Mouse (Mus musculus) cerebellum, adult 9-10 months (tissue): ENCODE results near the gene Tfeb.

ENCODE experiments used
- DNase-seq: peaks from one replicate; pipeline ENCODE4 v3.0.0; 2022

Tfeb gene

DNA sequence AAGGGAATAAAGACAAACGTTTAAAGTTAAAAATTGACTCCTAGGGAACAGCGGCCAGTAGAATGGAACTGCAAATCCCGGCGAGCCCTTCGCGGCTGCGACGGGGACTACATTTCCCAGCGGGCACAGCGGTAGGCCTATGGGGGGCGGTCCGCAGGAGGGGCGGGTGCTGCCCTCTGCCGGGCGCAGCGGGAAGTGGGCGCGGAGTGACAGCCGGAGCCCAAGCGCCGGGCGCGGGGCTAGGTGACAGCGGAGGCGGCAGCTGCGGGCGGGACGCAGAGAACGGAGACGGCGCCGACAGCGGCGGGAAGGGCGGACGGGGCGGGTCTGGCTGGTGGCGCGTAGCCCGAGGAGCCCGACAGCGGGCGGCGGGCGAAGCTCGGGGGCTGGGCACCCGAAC is at the start of gene Tfeb:
Gene Tfeb (plus strand): TSS at position 175 of the 400 bp plus-strand sequence.
- DNase-seq, result peak; percentile 96

GRCm38 (mm10) chr17:47687409-47688343 is 49.2 kb upstream of the Tfeb start:
- DNase-seq, result peak; percentile 93

- no peak for DNase-seq
Observed at GRCm38 (mm10) chr17:47688344-47688607, 48.6 kb upstream of the Tfeb start, which contains the start of gene Tomm6. Gene Tomm6, minus strand, starts transcription at chr17:47688386.

GRCm38 (mm10) chr17:47688608-47689575 is 47.9 kb upstream of the Tfeb start, which contains the start of gene Frs3:
Gene Frs3, plus strand, starts transcription at chr17:47689030.
- DNase-seq, result peak; percentile 78

GRCm38 (mm10) chr17:47689894-47690293 is 46.9 kb upstream of the Tfeb start:
- peak; percentile 51 for DNase-seq

- no peak for DNase-seq
Observed at GRCm38 (mm10) chr17:47691650-47692049, 45.2 kb upstream of the Tfeb start.

- peak; percentile 54 for DNase-seq
Observed at GRCm38 (mm10) chr17:47693671-47694441, 43.0 kb upstream of the Tfeb start.

- DNase-seq, result no peak
Observed at GRCm38 (mm10) chr17:47694442-47694502, 42.6 kb upstream of the Tfeb start, which contains the start of gene Gm21981. Gene Gm21981, minus strand, starts transcription at chr17:47694455.

- peak; percentile 97 for DNase-seq
Observed at GRCm38 (mm10) chr17:47694503-47695336, 42.1 kb upstream of the Tfeb start, which contains the start of gene Prickle4. Gene Prickle4, minus strand, starts transcription at chr17:47694736.

- DNase-seq, result no peak
Observed at GRCm38 (mm10) chr17:47695337-47695710, 41.5 kb upstream of the Tfeb start.

DNA sequence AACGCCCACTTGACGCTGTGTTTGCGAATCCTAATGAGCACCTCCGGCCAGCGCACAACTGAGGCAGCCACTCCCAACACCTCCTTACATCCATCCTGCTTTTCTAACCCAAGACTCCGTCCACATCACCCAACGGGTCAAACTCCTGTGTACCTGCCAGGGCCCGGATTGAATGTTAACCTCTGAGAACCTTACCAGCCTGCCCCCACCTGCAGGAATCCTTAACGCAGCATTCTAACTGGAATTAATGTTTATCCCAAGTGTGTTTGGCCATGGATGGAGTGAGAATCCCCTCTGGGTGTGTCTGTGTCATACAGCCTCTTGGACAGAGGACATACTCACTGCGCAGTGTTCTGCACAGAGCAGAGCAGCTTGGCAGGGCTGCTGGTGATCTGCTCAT is 38.7 kb upstream of the Tfeb start:
- no peak for DNase-seq

GRCm38 (mm10) chr17:47699055-47699454 is 37.8 kb upstream of the Tfeb start:
- no peak for DNase-seq

DNA sequence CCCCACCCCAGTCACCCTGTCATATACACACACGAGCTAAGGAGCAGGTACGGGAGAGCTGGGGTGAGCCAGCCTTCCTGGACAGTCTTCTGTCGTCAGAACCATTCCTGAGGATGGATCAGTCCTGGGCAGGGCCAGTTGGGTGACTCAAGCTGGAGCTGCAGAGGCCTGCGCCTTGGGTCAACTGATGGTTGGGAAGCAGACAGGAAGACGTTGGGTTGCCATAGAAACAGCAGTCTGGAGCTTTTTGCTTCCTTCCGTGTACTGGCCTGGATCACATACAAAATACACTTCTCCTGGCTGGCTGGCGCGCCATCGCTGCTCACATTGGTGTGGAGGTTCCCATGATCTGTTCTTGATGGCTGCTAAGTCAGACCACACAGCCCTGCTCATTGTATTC is 35.0 kb upstream of the Tfeb start:
- no peak for DNase-seq

GRCm38 (mm10) chr17:47702548-47703345 is 34.1 kb upstream of the Tfeb start:
- DNase-seq, result no peak

- DNase-seq, result no peak
Observed at GRCm38 (mm10) chr17:47703556-47703955, 33.3 kb upstream of the Tfeb start.

GRCm38 (mm10) chr17:47704692-47705091 is 32.1 kb upstream of the Tfeb start:
- no peak for DNase-seq

DNA sequence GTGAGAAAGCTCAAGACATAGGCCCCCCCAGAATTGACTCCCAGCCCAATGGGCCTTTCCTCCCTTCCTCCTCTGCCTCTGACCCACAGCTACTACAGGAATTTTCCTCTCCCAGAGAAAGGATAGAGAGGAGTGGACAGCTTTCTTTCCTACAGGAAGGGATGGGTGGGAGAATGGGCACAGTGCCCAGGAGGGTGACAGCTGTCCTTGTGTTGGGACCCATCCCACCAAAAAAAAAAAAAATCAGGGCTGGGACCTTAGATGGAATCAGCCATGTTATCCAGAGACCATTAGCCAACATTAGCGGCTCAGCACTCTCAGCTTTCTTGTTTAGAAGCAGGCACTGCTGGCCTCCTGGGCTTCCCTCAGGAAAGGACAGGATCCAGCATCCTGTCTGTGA is 30.6 kb upstream of the Tfeb start:
- no peak for DNase-seq

DNA sequence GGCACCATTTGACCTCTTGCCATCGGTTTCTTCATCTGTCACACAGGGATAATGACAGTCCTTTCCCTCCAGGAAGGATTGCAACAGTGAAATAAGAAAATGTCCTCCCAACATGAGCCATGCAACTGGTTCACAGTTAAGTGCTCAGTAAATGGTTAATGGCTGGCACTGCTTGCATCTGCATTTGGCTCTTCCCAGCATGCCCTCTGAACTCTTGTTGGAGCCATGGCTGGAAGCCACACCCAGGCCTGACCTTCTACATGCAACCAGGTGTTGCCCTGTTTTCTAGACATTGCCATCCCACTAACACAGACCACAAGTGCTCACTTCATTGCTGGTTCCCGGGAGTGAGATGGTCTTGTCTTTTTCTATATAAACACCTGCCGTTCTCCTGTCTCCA is 28.9 kb upstream of the Tfeb start:
- DNase-seq, result no peak

GRCm38 (mm10) chr17:47708972-47709371 is 27.9 kb upstream of the Tfeb start:
- no peak for DNase-seq

DNA sequence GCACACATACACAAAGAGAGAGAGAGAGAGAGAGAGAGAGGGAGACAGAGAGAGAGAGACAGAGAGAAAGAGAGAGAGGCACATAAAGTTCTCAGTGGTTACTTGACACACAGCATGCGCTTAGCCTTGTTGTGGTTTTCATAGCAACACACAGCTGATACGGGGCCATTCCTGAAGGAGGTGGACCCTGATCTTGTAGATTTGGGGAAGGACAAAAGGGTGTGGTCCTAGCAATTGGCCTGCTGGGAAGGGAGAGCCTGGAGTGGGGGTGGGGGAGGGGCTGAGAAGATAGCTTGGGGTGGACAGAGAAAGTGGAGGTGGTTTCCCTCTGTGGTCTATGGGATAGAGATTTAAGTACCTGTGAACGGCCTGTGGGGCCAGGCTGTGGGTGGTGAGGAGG is 26.8 kb upstream of the Tfeb start:
- DNase-seq, result no peak

DNA sequence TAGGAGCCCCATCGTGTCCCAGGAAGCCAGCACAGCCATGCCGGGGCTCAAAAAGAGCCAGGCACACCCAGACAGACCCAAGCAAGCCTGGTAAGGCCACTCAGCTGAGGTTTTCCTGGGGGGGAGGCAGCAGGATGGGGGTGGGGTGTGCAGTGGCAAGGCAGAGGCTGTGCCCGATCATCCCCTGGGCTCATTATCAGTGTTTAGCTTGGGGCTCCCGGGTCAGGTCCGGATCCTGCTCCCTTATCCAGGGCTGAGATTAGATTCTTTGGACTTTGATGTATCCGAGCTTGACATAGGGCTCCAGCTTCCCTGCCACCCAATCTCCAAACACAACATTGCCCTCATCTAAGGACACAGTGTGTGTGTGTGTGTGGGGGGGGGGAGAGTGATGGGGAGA is 24.9 kb upstream of the Tfeb start:
- no peak for DNase-seq
